Comparison of ENCODE assay signal across 8 mouse cellular contexts in the genomic region with DNA sequence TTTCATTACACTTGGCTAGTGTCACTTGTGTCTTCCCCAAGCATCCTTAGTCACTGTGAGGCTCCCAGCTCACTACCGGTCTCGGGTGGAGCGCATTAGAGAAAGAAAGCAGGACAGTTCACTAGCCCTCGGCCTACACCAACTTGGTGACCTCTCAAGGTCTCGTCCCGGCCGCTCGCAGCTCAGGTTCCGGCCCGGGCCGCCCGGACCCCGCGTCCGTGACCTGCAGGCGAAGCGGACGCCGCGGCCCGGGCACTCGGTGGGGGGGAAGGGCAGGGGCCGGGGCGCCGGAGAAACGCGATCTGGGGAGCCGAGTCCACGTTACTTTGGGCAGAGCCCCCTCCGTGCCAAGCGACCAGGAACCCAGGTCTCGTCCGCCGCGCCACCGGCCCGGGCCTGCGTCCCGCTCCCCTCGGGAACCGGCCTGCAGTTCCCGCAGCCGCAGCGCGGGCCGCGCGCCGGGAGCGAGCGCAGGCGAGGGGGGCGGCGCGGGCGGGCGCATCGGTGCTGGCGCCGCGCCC. TPM values are rescaled to one million over a fixed set of nuclear protein-coding genes. Genes with fewer than 3 reads are reported as not detected.
A peak's percentile ranks its signal among the peaks of the same experiment; 100 is the strongest.
DNase-seq lines count a peak whose midpoint lies in the region; ATAC-seq and TF ChIP-seq lines count a peak whose summit lies in the region.

No protein-coding gene starts in this region.

- H3K4me1 ChIP-seq in bone marrow, adult 2 months (ENCODE audit: control insufficient read depth, insufficient read depth, low read length), result peaks cover 1% of the 10 kb centered on the region; the same call in 1 of the 2 replicates
- peaks cover 27% of the 10 kb centered on the region for H3K4me1 ChIP-seq in forebrain, embryonic 13.5 days
- peaks cover 5% of the 10 kb centered on the region; the same call in 1 of the 2 replicates for H3K4me1 ChIP-seq in lung, postnatal 0 days (ENCODE audit: insufficient read depth, low read depth, low read length)

- H3K4me3 ChIP-seq in bone marrow, adult 2 months (replicated peaks; ENCODE audit: control insufficient read depth, low read depth, low read length), result peak overlapping the region; percentile 85
- peak overlapping the region; percentile 97 for H3K4me3 ChIP-seq in forebrain, embryonic 13.5 days
- H3K4me3 ChIP-seq in lung, postnatal 0 days (ENCODE audit: low read depth, low read length), result peak overlapping the region; percentile 98

- DNase-seq in cerebellum, postnatal 25 days, result no peak
- peak; percentile 60 to 66 for DNase-seq in heart, postnatal 10 days
- DNase-seq in kidney, postnatal 36 days, result peak; percentile 20 to 63
- DNase-seq in lung, postnatal 0 days (ENCODE audit: low spot score), result peak; percentile 47
- DNase-seq in ovary, postnatal 10 days (ENCODE audit: low spot score), result peak; percentile 29

- no peak for TF ChIP-seq POLR2A in bone marrow, adult 2 months (IDR thresholded peaks at IDR 0.05; ENCODE audit: borderline replicate concordance, control insufficient read depth, low read depth, low read length)

- no peaks in the 10 kb centered on the region for H3K27me3 ChIP-seq in forebrain, embryonic 13.5 days
- no peaks in the 10 kb centered on the region for H3K27me3 ChIP-seq in lung, postnatal 0 days (replicated peaks; ENCODE audit: insufficient read depth, low read length)

- peak overlapping the region; percentile 91 for H3K27ac ChIP-seq in bone marrow, adult 2 months (ENCODE audit: control insufficient read depth, insufficient read depth, low read depth, low read length, poor library complexity)
- peak overlapping the region; percentile 90 for H3K27ac ChIP-seq in forebrain, embryonic 13.5 days
- H3K27ac ChIP-seq in lung, postnatal 0 days (ENCODE audit: low read length), result peak overlapping the region; percentile 77

- peak overlapping the region; percentile 83 for H3K4me2 ChIP-seq in forebrain, embryonic 13.5 days
- peak overlapping the region; percentile 94 for H3K4me2 ChIP-seq in lung, postnatal 0 days (replicated peaks; ENCODE audit: low read depth, low read length)

- under 1% methylated on average over 61 of the region's 61 CpGs for WGBS in bone marrow, adult 2 months
- WGBS in forebrain, embryonic 13.5 days, result 2% methylated on average over 30 of the region's 61 CpGs
- WGBS in lung, postnatal 0 days, result 0% methylated on average over 33 of the region's 61 CpGs

- TF ChIP-seq EP300 in lung, postnatal 0 days (IDR thresholded peaks at IDR 0.05), result no peak

- peak; percentile 62 for ATAC-seq in cerebellum, adult (ENCODE audit: insufficient number of reproducible peaks, low FRiP score, low TSS enrichment)
- ATAC-seq in forebrain, embryonic 13.5 days, result peak; percentile 36
- peak; percentile 45 for ATAC-seq in lung, postnatal 0 days

- peak overlapping the region; percentile 98 for H3K9ac ChIP-seq in forebrain, embryonic 13.5 days
- peak overlapping the region; percentile 82 for H3K9ac ChIP-seq in lung, postnatal 0 days (replicated peaks; ENCODE audit: low read depth)

- intact Hi-C loops in heart, postnatal 10 days (cut with DNase I), result loop anchor here (5.0 kb wide), 1 partner anchor 73 kb away; a partner anchor contains a TSS

- TF ChIP-seq CTCF in bone marrow, adult 2 months (IDR thresholded peaks at IDR 0.05; ENCODE audit: control insufficient read depth, insufficient read depth, low read length), result no peak
- 0 out of 2 replicates have a peak, but pooled peaks have one; percentile 4 for TF ChIP-seq CTCF in lung, postnatal 0 days (IDR thresholded peaks at IDR 0.05)

- 0 out of 2 replicates have a peak, but pooled peaks cover 4% of the 10 kb centered on the region for H3K36me3 ChIP-seq in forebrain, embryonic 13.5 days (ENCODE audit: poor library complexity, severe bottlenecking)
- no peaks in the 10 kb centered on the region for H3K36me3 ChIP-seq in lung, postnatal 0 days (ENCODE audit: insufficient read depth, low read length)

- H3K9me3 ChIP-seq in forebrain, embryonic 13.5 days (replicated peaks), result no peaks in the 10 kb centered on the region
- H3K9me3 ChIP-seq in lung, postnatal 0 days (ENCODE audit: low read length), result no peaks in the 10 kb centered on the region

RNA-seq across cellular contexts. Expression of a gene that starts 0.3 kb away (rescaled TPM):
- polyA plus RNA-seq in bone marrow, adult 2 months (2011; ENCODE audit: insufficient read depth, insufficient read length, low replicate concordance, missing spikeins), result 8.0 and 14.3 TPM in 2 replicates
- polyA plus RNA-seq in forebrain, embryonic 13.5 days (2015; fragmentation: Nextera tagmentation; extraction: Ambion mirVana), result 22.7 and 24.2 TPM in 2 replicates
- 1 to 10 TPM; 5.3 to 6.4 TPM for total RNA-seq in heart, postnatal 10 days (2021)
- 5.6 TPM in 2 replicates for polyA plus RNA-seq in lung, postnatal 0 days (2015; fragmentation: Nextera tagmentation; extraction: Ambion mirVana)

RNA-seq across cellular contexts. Expression of a gene that starts 56.2 kb away (rescaled TPM):
- polyA plus RNA-seq in bone marrow, adult 2 months (2011; ENCODE audit: insufficient read depth, insufficient read length, low replicate concordance, missing spikeins), result 0.56 and 1.3 TPM in 2 replicates
- 0.09 TPM in 1 of 2 replicates, not detected in the other for polyA plus RNA-seq in forebrain, embryonic 13.5 days (2015; fragmentation: Nextera tagmentation; extraction: Ambion mirVana)
- total RNA-seq in heart, postnatal 10 days (2021), result not detected
- polyA plus RNA-seq in lung, postnatal 0 days (2015; fragmentation: Nextera tagmentation; extraction: Ambion mirVana), result not detected in 2 replicates

Comparison
In these comparisons a context has a peak if more than half of its experiments do, and no peak if none do; other contexts are left out.
1. DNase-seq: peak in heart, postnatal 10 days (2 of 2), kidney, postnatal 36 days (2 of 2), lung, postnatal 0 days (single experiment) and ovary, postnatal 10 days (single experiment); none in cerebellum, postnatal 25 days (0 of 2).
2. Peak in every context shown above with its lines, with median percentiles within 50 percentile points of each other: ATAC-seq, H3K27ac ChIP-seq and H3K4me3 ChIP-seq.